In genomic region chr14:46014090-46014489, GRCm38 (mm10) we compare ENCODE assay signal across 20 mouse cellular contexts.
"Had no signal": no experiment of that assay in that cellular context is flagged by ENCODE, and none has a peak within 500 bp of the region (broad histone marks: within the 10 kb centered on the region; RNA-seq: fewer than 3 reads in every experiment).

No protein-coding gene starts in this region.

- H3K27ac ChIP-seq: liver, embryonic 15.5 days; lung, embryonic 15.5 days; macrophage; neural tube, embryonic 13.5 days; neural tube, embryonic 15.5 days; stomach, embryonic 15.5 days had no signal

- H3K27me3 ChIP-seq: liver, embryonic 15.5 days; lung, embryonic 15.5 days; megakaryocyte, embryonic 14.5 days; neural tube, embryonic 13.5 days; neural tube, embryonic 15.5 days; stomach, embryonic 15.5 days had no signal

- ATAC-seq: liver, postnatal 0 days; lung, postnatal 0 days; midbrain, embryonic 16.5 days had no signal

- H3K4me2 ChIP-seq: liver, embryonic 15.5 days; lung, embryonic 15.5 days; midbrain, embryonic 11.5 days; neural tube, embryonic 13.5 days; neural tube, embryonic 15.5 days; stomach, embryonic 15.5 days had no signal

- H3K9me3 ChIP-seq: liver, embryonic 15.5 days; lung, embryonic 15.5 days; megakaryocyte, embryonic 14.5 days; neural tube, embryonic 13.5 days; neural tube, embryonic 15.5 days; stomach, embryonic 15.5 days had no signal

- H3K4me1 ChIP-seq: megakaryocyte, embryonic 14.5 days; neural tube, embryonic 13.5 days; neural tube, embryonic 15.5 days had no signal

- H3K9ac ChIP-seq: liver, embryonic 15.5 days; liver, postnatal 0 days; lung, embryonic 15.5 days; neural tube, embryonic 13.5 days; neural tube, embryonic 15.5 days; stomach, embryonic 15.5 days had no signal

- H3K4me3 ChIP-seq: liver, embryonic 15.5 days; lung, embryonic 15.5 days; megakaryocyte, embryonic 14.5 days; myocyte; neural tube, embryonic 13.5 days; neural tube, embryonic 15.5 days; stomach, embryonic 15.5 days had no signal

- DNase-seq: liver, postnatal 0 days; lung, adult 2 months; lung, postnatal 14 days; lung, postnatal 36 days; midbrain, embryonic 14.5 days; right cerebral cortex, postnatal 14 days; thymus, adult 18-20 months; thymus, postnatal 14 days; thymus, postnatal 36 days had no signal

- H3K36me3 ChIP-seq: liver, embryonic 15.5 days; lung, embryonic 15.5 days; neural tube, embryonic 13.5 days; neural tube, embryonic 15.5 days; stomach, embryonic 15.5 days had no signal
